Mouse (Mus musculus) MN1 (cell line): ENCODE data around the gene Neu1.

ENCODE experiments used
- DNase-seq: peaks from one replicate; pipeline ENCODE4 v3.0.0-alpha.2; 2016; ENCODE audit warnings: low spot score

Neu1 gene

GRCm38 (mm10) chr17:34902895-34903294 is 28.2 kb upstream of the Neu1 start:
- DNase-seq = no peak

GRCm38 (mm10) chr17:34910982-34911381 is 20.1 kb upstream of the Neu1 start:
- DNase-seq = no peak

- peak; percentile 81 for DNase-seq
Observed at GRCm38 (mm10) chr17:34911945-34912351, 19.1 kb upstream of the Neu1 start.

- no peak for DNase-seq
Observed at GRCm38 (mm10) chr17:34913930-34914665, 17.0 kb upstream of the Neu1 start, which contains the start of gene Slc44a4. Gene Slc44a4 (plus strand): TSS chr17:34914466.

- peak; percentile 51 for DNase-seq
Observed at GRCm38 (mm10) chr17:34915410-34915831, 15.6 kb upstream of the Neu1 start.

- DNase-seq = no peak
Observed at GRCm38 (mm10) chr17:34916316-34916715, 14.7 kb upstream of the Neu1 start.

- DNase-seq = no peak
Observed at GRCm38 (mm10) chr17:34917188-34917587, 13.9 kb upstream of the Neu1 start.

GRCm38 (mm10) chr17:34922939-34923338 is 8.1 kb upstream of the Neu1 start:
- peak; percentile 26 for DNase-seq

GRCm38 (mm10) chr17:34924258-34924657 is 6.8 kb upstream of the Neu1 start:
- DNase-seq = no peak

- no peak for DNase-seq
Observed at GRCm38 (mm10) chr17:34927306-34928019, 3.6 kb upstream of the Neu1 start.

- DNase-seq = no peak
Observed at GRCm38 (mm10) chr17:34928841-34929240, 2.2 kb upstream of the Neu1 start.

- no peak for DNase-seq
Observed at GRCm38 (mm10) chr17:34931735-34932098, 664 bp downstream of the Neu1 start.

GRCm38 (mm10) chr17:34932287-34932686 is 1.2 kb downstream of the Neu1 start:
- DNase-seq = no peak

GRCm38 (mm10) chr17:34934031-34934430 is 3.0 kb downstream of the Neu1 start:
- no peak for DNase-seq

- DNase-seq = no peak
Observed at GRCm38 (mm10) chr17:34934830-34935229, 3.8 kb downstream of the Neu1 start.

- no peak for DNase-seq
Observed at GRCm38 (mm10) chr17:34937960-34938505, 7.0 kb downstream of the Neu1 start.

- no peak for DNase-seq
Observed at GRCm38 (mm10) chr17:34941344-34942041, 10.4 kb downstream of the Neu1 start.

- no peak for DNase-seq
Observed at GRCm38 (mm10) chr17:34943128-34943815, 12.2 kb downstream of the Neu1 start.

GRCm38 (mm10) chr17:34944362-34944761 is 13.3 kb downstream of the Neu1 start:
- DNase-seq = no peak

GRCm38 (mm10) chr17:34946486-34947140 is 15.6 kb downstream of the Neu1 start:
- no peak for DNase-seq

- peak; percentile 48 for DNase-seq
Observed at GRCm38 (mm10) chr17:34947606-34948005, 16.6 kb downstream of the Neu1 start.
